Mouse (Mus musculus): ENCODE measurements at regions not wholly inside any gene's neighbourhood (a gene's known extent, or its start where the extent isn't known, plus 50 kb on each side); places are given as distances from the start of the nearest gene placed in this dataset.

- H3K36me3 ChIP-seq (replicated peaks; ENCODE audit: insufficient read depth, low read length): no peaks in the 10 kb centered on the region
- DNase-seq: peak; percentile 31
- H3K9me3 ChIP-seq (ENCODE audit: low read length): no peaks in the 10 kb centered on the region
These were observed 227.4 kb upstream of the Jarid2 start for GRCm38 (mm10) chr13:44501777-44502321.

GRCm38 (mm10) chr13:44502612-44503256, 226.5 kb upstream of the Jarid2 start:
- Histone ChIP-seq H3K4me1 (ENCODE audit: insufficient read depth) (peaks cover 23% of the 10 kb centered on the region), H3K4me3 (ENCODE audit: low read depth, low read length) (no peak overlapping the region), H3K27me3 (ENCODE audit: insufficient read depth, low read length) (no peaks in the 10 kb centered on the region), H3K9ac (replicated peaks) (no peak overlapping the region), H3K4me2 (ENCODE audit: low read depth, low read length) (no peak overlapping the region), H3K27ac (ENCODE audit: low read depth) (no peak overlapping the region), H3K36me3 (replicated peaks; ENCODE audit: insufficient read depth, low read length) (no peaks in the 10 kb centered on the region), H3K9me3 (ENCODE audit: low read length) (no peaks in the 10 kb centered on the region)
- DNase-seq (peak; percentile 63), ATAC-seq (no peak)
- WGBS (ENCODE audit: insufficient replicate concordance): 35% methylated on average over 10 of the region's 10 CpGs
- TF ChIP-seq CTCF (IDR thresholded peaks at IDR 0.05; ENCODE audit: low read depth) (no peak), EP300 (IDR thresholded peaks at IDR 0.05; ENCODE audit: low read depth) (no peak)

More at GRCm38 (mm10) chr13:44501777-44502321, 227.4 kb upstream of the Jarid2 start:
- H3K4me2 ChIP-seq (ENCODE audit: low read depth, low read length): no peak overlapping the region
- peak; percentile 85 for ATAC-seq
- WGBS (ENCODE audit: insufficient replicate concordance): 47% methylated on average over 5 of the region's 5 CpGs
- no peak overlapping the region for H3K4me3 ChIP-seq (ENCODE audit: low read depth, low read length)
- no peaks in the 10 kb centered on the region for H3K27me3 ChIP-seq (ENCODE audit: insufficient read depth, low read length)
- H3K4me1 ChIP-seq (ENCODE audit: insufficient read depth): peaks cover 21% of the 10 kb centered on the region
- H3K9ac ChIP-seq (replicated peaks): no peak overlapping the region
- H3K27ac ChIP-seq (ENCODE audit: low read depth): no peak overlapping the region
- TF ChIP-seq EP300 (IDR thresholded peaks at IDR 0.05; ENCODE audit: low read depth): peak; percentile 55; the same call in 1 of the 2 replicates
- TF ChIP-seq CTCF (IDR thresholded peaks at IDR 0.05; ENCODE audit: low read depth): 0 out of 2 replicates have a peak, but pooled peaks have one; percentile 2

GRCm38 (mm10) chr13:44503257-44503950, 225.9 kb upstream of the Jarid2 start:
- no peaks in the 10 kb centered on the region for H3K27me3 ChIP-seq (ENCODE audit: insufficient read depth, low read length)
- DNase-seq: no peak
- no peak for ATAC-seq
- no peak for TF ChIP-seq EP300 (IDR thresholded peaks at IDR 0.05; ENCODE audit: low read depth)
- no peak for TF ChIP-seq CTCF (IDR thresholded peaks at IDR 0.05; ENCODE audit: low read depth)
- H3K4me2 ChIP-seq (ENCODE audit: low read depth, low read length): no peak overlapping the region
- peaks cover 23% of the 10 kb centered on the region for H3K4me1 ChIP-seq (ENCODE audit: insufficient read depth)
- H3K9me3 ChIP-seq (ENCODE audit: low read length): no peaks in the 10 kb centered on the region
- H3K27ac ChIP-seq (ENCODE audit: low read depth): no peak overlapping the region
- H3K9ac ChIP-seq (replicated peaks): no peak overlapping the region
- no peak overlapping the region for H3K4me3 ChIP-seq (ENCODE audit: low read depth, low read length)
- WGBS (ENCODE audit: insufficient replicate concordance): 75% methylated on average over 15 of the region's 15 CpGs
- H3K36me3 ChIP-seq (replicated peaks; ENCODE audit: insufficient read depth, low read length): no peaks in the 10 kb centered on the region

- ATAC-seq: no peak
- 0 out of 2 replicates have a peak overlapping the region, but pooled peaks have one; percentile 11 for H3K4me2 ChIP-seq (ENCODE audit: low read depth, low read length)
- DNase-seq: peak; percentile 23
These were observed 224.8 kb upstream of the Jarid2 start for GRCm38 (mm10) chr13:44504455-44504854.

GRCm38 (mm10) chr13:44506975-44507374, 222.3 kb upstream of the Jarid2 start:
- DNase-seq: no peak

More at GRCm38 (mm10) chr13:44504455-44504854, 224.8 kb upstream of the Jarid2 start:
- Histone ChIP-seq H3K4me1 (ENCODE audit: insufficient read depth) (peaks cover 23% of the 10 kb centered on the region), H3K36me3 (replicated peaks; ENCODE audit: insufficient read depth, low read length) (no peaks in the 10 kb centered on the region), H3K9ac (replicated peaks) (no peak overlapping the region), H3K4me3 (ENCODE audit: low read depth, low read length) (no peak overlapping the region), H3K27me3 (ENCODE audit: insufficient read depth, low read length) (no peaks in the 10 kb centered on the region), H3K27ac (ENCODE audit: low read depth) (peak overlapping the region; percentile 49), H3K9me3 (ENCODE audit: low read length) (no peaks in the 10 kb centered on the region)
- TF ChIP-seq CTCF (IDR thresholded peaks at IDR 0.05; ENCODE audit: low read depth): no peak
- 28% methylated on average over 6 of the region's 6 CpGs for WGBS (ENCODE audit: insufficient replicate concordance)

GRCm38 (mm10) chr13:44509526-44510159, 219.6 kb upstream of the Jarid2 start:
- WGBS (ENCODE audit: insufficient replicate concordance): 51% methylated on average over 11 of the region's 11 CpGs
- peaks cover 4% of the 10 kb centered on the region; the same call in 1 of the 2 replicates for H3K4me1 ChIP-seq (ENCODE audit: insufficient read depth)
- no peaks in the 10 kb centered on the region for H3K27me3 ChIP-seq (ENCODE audit: insufficient read depth, low read length)
- ATAC-seq (no peak), DNase-seq (no peak)
- no peak overlapping the region for H3K9ac ChIP-seq (replicated peaks)
- H3K4me2 ChIP-seq (ENCODE audit: low read depth, low read length): no peak overlapping the region
- no peaks in the 10 kb centered on the region for H3K36me3 ChIP-seq (replicated peaks; ENCODE audit: insufficient read depth, low read length)
- TF ChIP-seq EP300 (IDR thresholded peaks at IDR 0.05; ENCODE audit: low read depth) (no peak), CTCF (IDR thresholded peaks at IDR 0.05; ENCODE audit: low read depth) (no peak)
- no peak overlapping the region for H3K4me3 ChIP-seq (ENCODE audit: low read depth, low read length)
- no peak overlapping the region for H3K27ac ChIP-seq (ENCODE audit: low read depth)
- H3K9me3 ChIP-seq (ENCODE audit: low read length): no peaks in the 10 kb centered on the region

More at GRCm38 (mm10) chr13:44506975-44507374, 222.3 kb upstream of the Jarid2 start:
- peaks cover 18% of the 10 kb centered on the region for H3K4me1 ChIP-seq (ENCODE audit: insufficient read depth)
- H3K27me3 ChIP-seq (ENCODE audit: insufficient read depth, low read length): no peaks in the 10 kb centered on the region
- H3K27ac ChIP-seq (ENCODE audit: low read depth): no peak overlapping the region
- H3K4me2 ChIP-seq (ENCODE audit: low read depth, low read length): no peak overlapping the region
- no peak overlapping the region for H3K4me3 ChIP-seq (ENCODE audit: low read depth, low read length)
- 21% methylated on average over 5 of the region's 5 CpGs for WGBS (ENCODE audit: insufficient replicate concordance)
- no peaks in the 10 kb centered on the region for H3K9me3 ChIP-seq (ENCODE audit: low read length)
- ATAC-seq: 0 out of 2 replicates have a peak, but pooled peaks have one; percentile 44
- H3K9ac ChIP-seq (replicated peaks): no peak overlapping the region
- H3K36me3 ChIP-seq (replicated peaks; ENCODE audit: insufficient read depth, low read length): no peaks in the 10 kb centered on the region
- TF ChIP-seq CTCF (IDR thresholded peaks at IDR 0.05; ENCODE audit: low read depth): no peak
- TF ChIP-seq EP300 (IDR thresholded peaks at IDR 0.05; ENCODE audit: low read depth): no peak
